Mouse (Mus musculus) ZHBTc4 (cell line): ENCODE results near the gene Zbtb38.
A peak's percentile ranks its signal among the peaks of the same experiment; 100 is the strongest.

Source experiments
- DNase-seq: peaks from one replicate; pipeline ENCODE4 v3.0.0-alpha.2; 2011; ENCODE audit warnings: low read depth, low spot score

Gene Zbtb38

DNA sequence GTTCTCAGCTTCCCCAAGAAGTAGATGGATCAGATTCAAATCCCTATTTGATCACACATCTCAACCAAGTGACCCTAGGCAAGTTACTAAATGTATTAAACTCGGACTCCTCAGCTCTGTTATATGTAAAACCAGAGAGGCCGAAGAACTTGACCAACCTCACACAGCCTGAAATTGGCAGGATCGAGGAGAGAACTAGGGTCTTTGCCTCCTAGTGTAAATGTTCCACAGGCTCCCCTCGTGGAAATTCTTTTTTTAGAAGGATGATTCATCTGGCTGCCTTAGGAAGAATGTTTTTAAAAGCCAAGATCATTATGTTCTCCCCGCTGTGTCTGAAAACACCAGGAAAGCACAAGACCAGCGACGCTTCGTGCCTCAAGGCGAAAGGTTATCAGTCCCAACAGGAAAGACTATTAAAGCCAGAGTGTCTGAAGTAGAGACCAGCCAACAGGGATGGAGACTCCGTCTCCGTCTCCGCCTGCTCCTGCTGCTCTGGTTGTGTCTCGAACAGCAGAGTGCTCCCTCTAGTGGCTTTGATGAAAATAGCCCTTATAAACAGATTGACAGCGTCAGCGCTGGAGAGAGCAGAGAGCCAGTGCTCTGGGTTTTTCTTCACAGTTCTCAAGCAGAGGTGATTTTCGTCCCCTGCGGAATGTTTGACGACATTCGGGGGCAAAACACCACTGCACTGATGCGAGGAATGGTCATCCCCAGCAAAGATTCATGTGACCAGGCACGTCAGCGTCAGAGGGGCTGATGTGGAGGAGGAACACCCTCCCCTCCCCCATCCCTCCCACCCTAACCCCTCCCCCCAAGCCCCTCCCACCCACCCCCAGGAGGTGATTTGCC is 6.3 kb upstream of the Zbtb38 start:
- peak; percentile 96 for DNase-seq

DNA sequence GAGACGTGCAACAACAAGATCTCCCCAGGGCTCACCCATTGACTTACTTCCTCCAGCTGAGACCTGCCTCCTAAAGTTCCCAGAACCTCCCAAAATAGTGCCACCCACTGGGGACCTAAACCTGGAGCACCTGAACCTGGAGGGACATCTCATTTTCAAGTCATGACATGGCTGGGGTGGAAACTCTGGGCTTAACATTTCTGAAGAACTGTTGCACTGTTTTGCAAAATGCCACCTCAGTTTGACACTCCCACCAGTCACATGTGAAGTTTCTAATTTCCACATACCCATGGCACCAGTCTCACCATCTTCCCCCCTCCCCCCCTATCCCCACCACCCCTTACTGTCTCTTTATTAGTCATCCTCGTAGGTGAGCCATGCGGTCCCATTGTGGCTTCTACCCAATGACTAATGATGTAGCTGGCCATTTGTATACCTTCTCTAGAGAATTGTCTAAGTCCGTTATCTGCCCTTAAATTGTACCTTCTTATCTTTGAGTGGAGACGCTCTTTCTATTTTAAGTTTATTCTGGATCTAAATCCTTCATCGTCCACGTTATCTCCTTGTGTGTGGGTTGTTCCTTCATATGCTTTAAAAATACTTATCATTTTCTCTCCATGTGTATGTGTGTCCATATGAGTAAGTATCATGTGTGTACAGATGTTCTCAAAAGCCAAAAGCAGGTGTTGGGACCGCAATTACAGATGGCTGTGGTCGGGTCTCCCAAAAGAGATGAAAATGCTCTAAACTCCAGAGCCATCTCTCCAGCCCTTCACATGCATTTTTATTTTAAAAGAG is 4.2 kb upstream of the Zbtb38 start:
- DNase-seq = no peak

DNA sequence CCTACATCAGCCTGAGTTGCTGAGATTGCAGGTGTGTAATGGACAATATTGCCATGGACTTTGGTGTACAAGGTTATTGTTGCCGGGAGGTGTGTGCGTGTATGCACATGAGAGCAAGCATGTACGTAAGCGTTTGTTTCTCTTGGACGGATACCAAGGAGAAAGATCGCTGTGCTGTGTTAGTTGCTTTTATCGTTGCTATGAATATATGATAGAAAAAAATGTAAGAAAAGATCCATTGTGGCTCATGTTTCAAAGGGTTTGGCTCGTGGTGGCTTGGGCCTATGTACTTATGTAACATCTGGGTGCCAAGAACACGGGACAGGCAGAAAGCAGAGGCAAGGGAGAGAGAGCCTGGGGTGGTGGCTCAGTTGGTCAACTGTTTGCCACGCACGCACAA is 3.1 kb upstream of the Zbtb38 start:
- DNase-seq = no peak

DNA sequence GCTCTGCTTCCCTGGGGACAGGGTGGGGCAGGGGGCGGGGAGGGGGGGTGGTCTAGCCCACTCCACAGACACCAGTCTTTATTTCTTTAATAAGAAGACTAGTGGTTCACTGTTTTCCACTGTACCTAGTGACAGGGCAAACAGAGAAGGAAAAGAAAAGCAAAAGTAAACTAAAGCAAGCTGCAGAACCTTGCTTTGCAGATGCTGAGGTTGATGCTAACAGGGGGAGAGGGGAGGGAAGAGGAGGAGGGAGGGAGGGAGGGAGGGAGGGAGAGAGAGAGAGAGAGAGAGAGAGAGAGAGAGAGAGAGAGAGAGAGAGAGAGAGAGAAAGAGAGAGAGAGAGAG is 2.0 kb upstream of the Zbtb38 start:
- DNase-seq = no peak

DNA sequence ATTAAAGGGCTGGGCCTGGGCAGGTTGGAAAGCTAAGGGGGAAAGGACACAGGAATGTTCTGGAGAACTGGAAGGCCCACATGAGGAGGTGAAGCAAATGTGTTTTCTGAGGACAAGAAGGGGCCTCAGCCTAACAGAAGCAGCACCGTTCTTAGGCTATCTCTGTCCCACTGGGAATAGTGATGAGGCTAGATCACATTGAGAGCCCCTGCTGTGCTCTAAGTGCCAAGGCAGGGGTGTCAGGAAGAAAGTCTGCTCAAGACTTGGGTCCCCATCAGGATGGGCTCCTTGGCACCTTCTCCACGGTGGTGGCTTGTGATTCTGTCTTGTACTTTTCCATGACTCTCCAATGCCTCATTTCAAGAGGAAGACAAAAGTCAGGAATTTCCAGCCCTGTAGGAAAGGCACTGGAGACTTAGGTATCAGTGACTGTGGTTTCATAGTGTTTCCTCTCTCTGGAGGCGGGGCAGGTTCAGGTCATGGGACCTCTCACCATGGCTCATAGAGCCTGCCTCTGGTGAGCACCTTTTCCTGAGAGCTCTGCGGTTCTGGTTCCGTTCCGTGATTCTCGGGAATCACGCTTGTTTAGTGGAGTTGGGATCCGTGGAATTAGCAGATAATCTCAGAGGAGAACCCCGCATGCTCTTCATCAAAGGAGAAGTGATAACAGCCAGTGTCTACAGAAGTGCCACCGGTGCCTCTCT is 1.4 kb upstream of the Zbtb38 start:
- no peak for DNase-seq

DNA sequence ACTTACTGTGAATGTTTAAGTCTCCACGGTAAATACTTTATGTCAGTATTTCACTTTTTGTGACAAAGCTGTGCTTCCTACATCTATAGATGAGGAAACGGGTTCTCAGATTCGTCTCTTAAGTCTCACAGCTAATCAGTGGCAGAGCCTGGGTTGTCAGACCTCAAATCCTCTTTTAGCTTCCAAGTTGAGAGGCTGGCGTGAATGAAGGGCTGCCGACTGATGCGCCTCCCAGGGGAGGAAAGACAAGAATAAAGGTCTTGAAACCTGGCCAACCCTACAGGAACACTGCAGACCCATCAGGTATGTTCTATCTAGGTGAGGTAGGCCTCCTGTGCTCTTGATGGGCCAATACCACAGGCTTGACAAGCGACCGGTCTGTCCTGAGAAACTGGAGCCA is 761 bp upstream of the Zbtb38 start:
- DNase-seq = no peak

DNA sequence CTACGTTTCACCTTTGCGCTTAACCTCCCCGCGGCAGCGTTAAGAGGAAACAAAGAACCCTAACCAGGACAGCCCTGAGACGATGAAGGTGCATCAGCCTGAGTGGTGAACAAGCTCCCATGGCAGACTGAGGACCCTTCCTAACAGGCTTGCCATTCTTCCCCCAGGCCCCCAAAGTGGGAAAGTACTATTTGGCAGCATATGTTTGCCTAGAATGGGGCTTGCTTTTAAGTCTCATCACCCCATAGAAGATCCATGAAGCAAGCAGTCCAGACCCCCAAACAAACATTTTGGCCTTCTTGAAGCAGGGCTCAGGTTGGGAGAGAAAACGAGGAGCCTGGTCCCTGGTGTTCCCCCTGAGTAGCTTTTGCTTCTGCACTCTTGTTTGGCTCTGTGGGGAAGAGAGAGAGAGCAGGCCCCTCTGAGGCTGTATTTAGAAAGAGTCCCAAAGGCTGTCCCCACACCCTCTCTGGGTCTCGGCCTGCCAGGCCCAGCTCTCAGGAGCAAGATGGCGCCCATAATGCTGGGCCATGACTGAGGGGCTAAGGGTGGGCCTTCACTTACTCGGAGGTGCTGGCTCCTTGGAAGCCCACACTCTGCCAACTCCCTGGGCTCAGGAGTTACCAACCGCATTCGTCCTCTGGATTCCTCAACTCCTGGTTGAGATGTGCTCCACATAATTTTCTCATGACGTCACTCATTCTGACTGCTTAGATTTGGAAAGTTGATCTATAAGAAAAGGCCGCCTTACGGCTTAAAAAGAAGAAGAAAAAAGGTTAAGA is 619 bp downstream of the Zbtb38 start:
- DNase-seq = peak; percentile 60

DNA sequence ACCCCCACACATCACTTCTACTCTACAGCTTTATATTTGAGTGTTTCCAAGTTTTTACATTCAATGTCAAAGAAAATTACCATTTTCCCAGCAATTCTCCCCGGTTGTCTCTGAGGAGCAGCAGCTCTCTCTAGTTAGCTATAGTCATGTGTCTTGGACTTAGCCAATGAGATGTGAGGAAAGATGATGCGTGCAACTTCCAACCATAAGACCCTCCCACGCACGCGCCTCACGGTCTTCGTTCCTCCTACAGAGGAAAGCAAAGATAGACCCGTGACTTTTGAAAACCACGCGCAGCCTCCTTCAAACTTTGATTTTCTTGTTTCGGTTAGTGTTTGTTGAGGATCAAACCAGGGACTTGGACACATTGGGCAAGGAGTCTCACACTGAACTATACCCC is 2.0 kb downstream of the Zbtb38 start:
- peak; percentile 82 for DNase-seq

DNA sequence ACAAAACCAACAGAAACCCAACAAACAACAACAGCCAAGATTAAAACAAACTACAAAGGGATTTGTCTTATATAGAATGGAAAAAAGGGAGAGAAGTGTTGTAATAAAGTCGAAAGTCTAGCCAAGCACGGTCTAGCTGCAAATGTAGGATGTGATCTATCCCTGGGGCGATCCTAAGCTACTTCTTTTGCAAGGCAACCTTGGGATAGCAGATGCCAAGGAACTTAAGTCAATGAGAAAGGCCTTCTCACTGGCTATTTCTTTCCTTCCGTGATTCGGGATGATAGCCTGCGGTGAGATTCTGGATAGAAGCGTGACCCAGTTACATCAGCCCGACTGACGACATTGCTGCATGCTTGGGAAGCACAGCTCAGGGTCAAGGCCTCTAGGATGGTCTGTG is 6.1 kb downstream of the Zbtb38 start:
- no peak for DNase-seq

DNA sequence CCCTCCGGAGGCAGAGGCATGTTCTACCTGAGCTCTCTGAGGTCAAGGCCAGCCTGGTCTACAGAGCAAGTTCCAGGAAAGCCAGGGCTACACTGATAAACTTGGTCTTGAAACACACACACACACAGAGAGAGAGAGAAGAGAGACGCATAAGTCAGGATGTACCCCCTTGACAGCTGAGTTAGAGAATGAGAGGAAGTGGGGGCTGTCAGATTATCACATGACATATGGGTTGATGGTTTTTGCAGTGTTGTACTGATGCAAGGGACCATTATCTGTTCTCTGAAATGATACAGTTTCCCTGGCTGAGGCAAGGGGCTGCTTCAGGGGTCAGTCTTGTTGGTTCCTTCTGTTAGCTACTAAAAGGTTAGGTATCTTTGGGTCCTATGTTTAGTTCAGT is 7.7 kb downstream of the Zbtb38 start:
- no peak for DNase-seq

DNA sequence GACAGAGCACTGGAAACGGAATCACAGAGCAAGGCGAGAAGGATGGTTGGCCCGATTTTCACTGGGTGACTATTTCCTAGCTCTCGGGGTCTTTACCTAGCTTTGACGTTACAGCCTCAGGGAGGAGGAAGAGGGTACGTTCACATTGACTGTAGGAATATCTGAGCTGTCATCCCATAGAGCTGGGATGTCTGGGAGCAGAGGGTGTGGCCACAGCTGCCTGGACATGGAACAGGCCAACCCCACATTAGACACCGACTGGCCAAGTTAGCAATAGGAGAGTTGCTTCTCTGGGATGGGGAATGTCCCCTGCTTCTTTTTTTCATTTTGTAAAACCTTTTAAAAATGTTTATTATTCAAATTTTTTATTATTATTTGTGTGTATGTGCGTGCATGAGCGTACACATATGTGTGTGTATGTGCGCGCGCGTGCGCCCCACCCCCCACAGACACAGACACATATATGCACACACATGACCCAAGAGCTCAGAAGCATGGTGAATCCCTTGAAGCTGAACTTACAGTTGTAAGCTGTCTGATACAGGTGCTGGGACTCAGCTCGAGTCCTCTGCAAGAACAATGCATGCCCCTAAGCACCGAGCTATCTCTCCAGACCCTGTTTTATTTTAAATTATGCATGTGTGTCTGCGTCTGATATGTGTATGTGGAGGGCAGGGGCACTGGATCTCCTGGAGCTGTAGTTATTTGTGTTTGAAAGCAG is 11.1 kb downstream of the Zbtb38 start:
- DNase-seq = no peak

DNA sequence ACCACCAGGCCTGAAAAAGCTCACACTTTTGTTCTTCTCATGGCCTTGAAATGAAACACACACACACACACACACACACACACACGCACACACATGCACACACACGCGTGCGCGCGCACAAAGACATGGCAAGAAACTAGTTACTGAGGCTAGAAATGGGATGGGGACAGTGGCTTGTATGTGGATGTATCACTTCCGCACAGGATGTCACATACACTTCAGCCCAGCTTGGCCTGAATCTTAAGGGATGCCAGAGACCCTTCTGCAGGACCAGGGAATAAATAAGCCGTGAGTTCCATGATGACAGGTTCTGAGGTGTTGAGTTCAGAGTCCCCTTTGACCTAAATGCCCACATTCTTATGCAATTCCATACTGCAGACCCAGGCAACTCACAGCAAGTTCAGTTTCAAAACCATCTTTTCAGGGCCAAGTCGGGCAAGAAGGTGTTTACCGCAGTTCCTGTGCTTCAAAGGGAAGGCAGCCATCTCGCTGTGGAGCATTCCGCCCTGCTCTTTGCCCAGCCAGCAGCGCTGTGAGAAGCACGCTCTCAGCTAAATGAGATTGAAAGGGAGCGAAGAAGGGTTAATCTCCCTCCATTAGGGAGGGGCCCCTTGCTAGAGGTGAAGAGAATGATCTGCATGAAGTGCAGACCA is 11.8 kb downstream of the Zbtb38 start:
- DNase-seq = peak; percentile 38

DNA sequence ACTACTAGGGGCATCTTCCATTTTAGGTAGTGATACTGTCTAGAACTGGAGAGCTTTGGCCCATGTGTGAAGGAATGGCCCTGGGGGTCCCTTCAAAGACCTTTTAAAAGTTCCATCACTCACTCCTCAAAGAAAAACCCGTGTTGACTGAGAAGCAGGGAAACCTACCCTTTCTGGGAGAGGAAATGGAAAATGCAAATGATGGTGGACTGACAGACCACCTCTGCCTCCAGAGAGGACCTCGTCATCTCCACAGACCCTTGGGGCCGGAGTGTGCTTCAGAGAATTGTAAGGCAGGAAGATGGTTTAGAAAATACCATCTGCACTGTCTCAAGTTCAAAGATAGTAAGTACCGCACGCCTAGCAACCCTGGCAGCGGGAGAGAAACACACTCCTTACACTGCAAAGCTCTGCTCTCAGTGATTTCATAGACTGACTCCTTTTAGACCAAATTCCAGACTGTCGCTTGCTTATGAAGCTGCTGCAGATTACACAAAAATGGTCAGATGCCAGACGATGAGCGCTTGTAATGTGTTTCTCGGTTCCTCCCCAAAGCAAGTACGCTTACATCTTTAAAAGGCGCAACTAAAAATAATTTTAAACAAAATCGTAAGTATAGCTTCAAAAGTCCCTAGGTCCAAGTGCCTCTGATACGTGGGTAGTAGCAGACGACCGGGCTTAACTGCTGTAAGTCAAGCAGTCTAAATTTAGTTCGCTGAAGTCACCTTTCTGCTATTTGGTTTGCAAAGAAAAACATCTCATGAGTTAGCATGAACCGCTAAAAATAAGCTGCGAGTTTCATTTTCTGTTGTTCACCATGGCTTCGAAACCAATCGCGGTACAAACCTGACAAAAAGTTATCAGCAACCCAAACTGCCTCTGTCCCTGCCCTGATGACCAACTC is 12.6 kb downstream of the Zbtb38 start:
- DNase-seq = no peak

DNA sequence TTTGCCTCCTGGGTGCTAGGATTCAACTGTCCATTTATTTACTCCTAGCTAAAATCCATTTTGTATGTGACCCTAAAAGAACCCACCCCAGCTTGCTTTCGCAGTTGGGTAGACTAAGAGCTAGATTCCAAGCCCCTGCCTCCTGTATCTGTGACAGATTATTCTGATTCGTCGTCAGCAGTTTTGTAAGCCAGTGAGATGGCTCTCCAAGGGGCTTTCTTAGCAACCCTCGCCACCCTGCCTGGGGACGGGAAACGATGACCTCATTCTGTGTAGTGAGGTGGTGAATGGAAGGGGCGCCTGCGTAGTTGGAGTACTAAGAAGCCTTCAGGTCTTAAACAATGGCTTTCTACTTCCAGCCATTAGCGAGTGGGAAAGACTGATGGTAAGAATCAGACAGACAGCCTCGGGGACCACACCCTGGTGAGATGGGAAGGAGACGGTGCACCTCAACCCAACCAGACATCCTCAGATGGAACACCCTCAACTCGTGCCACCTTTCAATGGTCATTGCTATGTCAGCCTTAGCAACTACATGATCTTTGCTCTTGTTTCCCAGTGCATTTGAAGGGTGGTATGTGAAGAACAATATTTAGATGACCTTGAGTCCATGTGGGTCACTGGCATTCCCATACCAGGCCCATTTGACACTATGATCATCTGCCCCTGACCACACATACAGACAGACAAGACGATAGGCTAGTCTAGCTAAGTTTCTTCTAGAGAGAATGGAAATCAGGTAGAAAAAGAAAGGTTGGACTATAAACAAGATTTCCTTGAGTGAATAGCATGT is 13.9 kb downstream of the Zbtb38 start:
- DNase-seq = no peak

DNA sequence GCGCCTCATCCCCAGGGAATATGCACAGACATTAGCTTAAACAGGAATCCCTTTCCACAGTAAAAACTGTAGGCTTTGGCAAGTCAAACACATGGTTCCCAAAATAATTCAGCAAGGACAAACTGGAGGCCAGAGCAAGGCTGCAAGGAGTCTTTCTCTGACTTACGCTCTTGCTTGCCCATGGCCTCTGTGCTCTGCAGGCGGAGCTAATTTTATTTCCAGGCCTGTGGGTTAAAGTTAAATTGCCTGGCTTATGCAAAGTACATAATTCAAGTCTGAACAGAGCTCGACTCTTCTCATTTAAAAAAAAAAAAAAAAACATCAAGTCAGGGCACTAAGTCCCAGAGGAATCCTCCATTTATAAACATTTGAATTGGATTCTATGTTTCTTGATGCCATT is 16.7 kb downstream of the Zbtb38 start:
- DNase-seq = no peak

DNA sequence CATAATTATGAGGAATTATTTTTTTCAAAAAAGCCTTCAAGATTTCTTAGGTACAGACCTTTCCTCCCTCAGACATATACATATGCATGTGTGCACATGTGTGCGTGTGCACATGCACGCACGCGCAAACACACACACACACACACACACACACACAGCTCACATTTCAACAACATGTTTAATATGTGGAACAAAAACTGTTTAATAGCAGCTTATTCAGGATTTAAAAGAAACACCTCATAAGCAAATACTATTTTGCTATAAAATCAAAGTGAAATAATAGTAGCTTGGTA is 19.3 kb downstream of the Zbtb38 start:
- DNase-seq = no peak

DNA sequence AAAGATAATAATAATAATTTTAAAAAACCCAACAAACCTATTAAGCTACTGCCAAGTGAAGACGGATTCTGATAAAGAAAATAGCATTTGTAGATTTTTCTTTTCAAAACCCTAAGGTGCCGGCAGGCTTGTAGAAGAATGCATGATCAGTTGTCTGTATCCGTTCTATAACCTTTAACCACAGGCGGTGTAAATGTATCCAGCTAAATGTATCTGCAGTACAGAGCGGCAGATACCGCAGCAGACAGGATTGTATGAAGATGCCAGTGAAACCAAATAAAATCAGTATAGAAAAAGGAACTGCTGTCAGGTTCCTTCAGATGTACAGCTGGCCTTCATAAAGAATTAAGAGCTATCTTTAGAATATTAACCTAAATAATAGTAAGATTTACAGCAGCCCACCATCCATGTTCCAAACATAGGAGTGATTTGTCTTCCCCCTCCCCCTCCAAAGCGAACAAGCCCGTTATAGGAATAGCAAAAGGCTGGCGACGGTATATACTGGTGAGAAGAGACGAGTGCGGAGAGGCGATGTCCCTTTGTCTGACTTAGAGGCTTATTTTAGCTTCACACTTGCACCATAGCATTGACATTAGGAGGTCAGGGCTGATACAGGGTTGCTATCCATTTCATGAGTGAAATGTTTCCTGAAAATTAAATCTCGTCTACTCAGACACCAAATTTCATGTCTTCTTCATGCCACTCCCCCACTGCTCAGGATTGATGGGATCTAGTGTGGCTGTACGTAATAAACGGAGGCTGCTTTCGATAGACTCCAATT is 19.8 kb downstream of the Zbtb38 start:
- no peak for DNase-seq

DNA sequence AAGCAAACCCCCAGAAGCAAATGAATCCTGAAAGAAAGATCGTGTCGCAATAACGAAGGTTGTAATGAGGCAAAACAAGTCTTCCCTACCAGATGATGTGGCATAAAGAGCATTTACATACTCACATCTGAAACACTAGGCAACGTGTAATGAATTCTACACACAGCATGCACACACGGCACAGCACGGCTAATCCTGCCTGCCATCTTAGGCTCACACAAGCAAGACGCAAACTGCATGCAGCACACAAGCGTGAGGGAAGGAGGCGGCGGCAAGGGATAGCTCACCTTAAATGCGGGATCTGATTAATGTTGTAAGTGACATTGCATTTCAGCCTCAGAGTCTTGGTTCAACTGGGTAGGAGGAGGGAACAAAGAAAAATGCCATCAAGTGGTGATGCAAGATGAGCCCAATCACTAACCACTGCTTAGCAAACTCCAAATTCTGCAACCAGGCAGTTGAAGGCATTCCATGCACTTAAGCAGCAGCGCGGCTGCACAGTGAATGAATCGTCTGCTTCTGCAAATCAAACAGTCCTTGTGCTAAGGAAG is 20.6 kb downstream of the Zbtb38 start:
- DNase-seq = no peak
